In the genomic region with DNA sequence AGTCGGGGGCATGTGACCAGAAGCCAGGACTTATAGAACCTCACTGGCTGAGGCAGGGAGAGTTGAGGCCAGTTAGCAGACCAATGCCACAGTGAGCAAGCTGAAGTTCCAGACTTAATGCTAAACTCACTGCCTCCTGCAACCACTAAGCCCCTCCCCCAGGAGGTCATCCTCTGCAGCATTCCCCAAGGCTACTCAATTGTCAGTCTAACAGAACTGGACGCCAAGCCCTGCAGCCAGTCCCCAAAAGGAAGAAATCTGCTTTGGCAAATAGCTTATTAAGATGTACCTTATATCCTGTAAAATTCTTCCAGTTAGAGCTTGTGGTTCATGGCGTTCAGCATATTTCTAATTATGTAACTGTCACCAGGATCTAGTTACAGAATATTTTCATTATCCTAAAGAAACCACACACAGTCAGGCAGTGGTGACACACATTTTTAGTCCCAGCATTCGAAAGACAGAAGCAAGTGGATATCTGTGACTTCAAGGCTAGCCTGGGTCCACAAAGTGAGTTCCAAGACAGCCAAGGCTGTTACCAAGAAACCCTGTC, we compare ENCODE assay signal across 11 mouse cellular contexts. TPM values are rescaled to one million over a fixed set of nuclear protein-coding genes. Genes with fewer than 3 reads are reported as not detected.
DNase-seq lines count a peak whose midpoint lies in the region; ATAC-seq lines count a peak whose summit lies in the region.
"Had no signal": no experiment of that assay in that cellular context is flagged by ENCODE, and none has a peak within 500 bp of the region (broad histone marks: within the 10 kb centered on the region; RNA-seq: fewer than 3 reads in every experiment).

No protein-coding gene starts in this region.

- no peak overlapping the region for H3K9ac ChIP-seq in heart, embryonic 15.5 days
- H3K9ac ChIP-seq: liver, embryonic 15.5 days had no signal

- H3K27ac ChIP-seq in heart, embryonic 15.5 days = peak overlapping the region; percentile 28; the same call in 1 of the 2 replicates
- H3K27ac ChIP-seq: liver, embryonic 15.5 days had no signal

- no peak overlapping the region for H3K4me3 ChIP-seq in heart, embryonic 15.5 days
- H3K4me3 ChIP-seq: liver, embryonic 15.5 days had no signal

- peaks cover 20% of the 10 kb centered on the region for H3K4me1 ChIP-seq in heart, embryonic 15.5 days (replicated peaks)
- H3K4me1 ChIP-seq: liver, embryonic 15.5 days had no signal

- H3K9me3 ChIP-seq in heart, embryonic 15.5 days (replicated peaks) = no peaks in the 10 kb centered on the region
- H3K9me3 ChIP-seq: liver, embryonic 15.5 days had no signal

- DNase-seq in heart, adult 18-20 months = no peak
- peak; percentile 37 for DNase-seq in thymus, postnatal 4 days
- no peak for DNase-seq in thymus, adult 18-20 months
- peak; percentile 18 for DNase-seq in mesoderm, embryonic 11.5 days (ENCODE audit: low read depth, low spot score)
- no peak for DNase-seq in urinary bladder, postnatal 10 days (ENCODE audit: low spot score)
- DNase-seq in yolk sac, embryonic 10.5 days (ENCODE audit: low spot score) = no peak
- DNase-seq: kidney, adult 18-20 months had no signal

- no peaks in the 10 kb centered on the region for H3K36me3 ChIP-seq in heart, embryonic 15.5 days
- H3K36me3 ChIP-seq: liver, embryonic 15.5 days had no signal

- H3K4me2 ChIP-seq in heart, embryonic 15.5 days = no peak overlapping the region
- H3K4me2 ChIP-seq: heart, embryonic 11.5 days; liver, embryonic 15.5 days had no signal

- no peaks in the 10 kb centered on the region for H3K27me3 ChIP-seq in heart, embryonic 15.5 days
- H3K27me3 ChIP-seq: liver, embryonic 15.5 days had no signal

- WGBS in heart, embryonic 15.5 days = 64% methylated on average over 4 of the region's 4 CpGs

- no peak for ATAC-seq in heart, embryonic 15.5 days (replicated peaks; ENCODE audit: insufficient number of reproducible peaks, insufficient read depth, low FRiP score, low read depth)

RNA-seq across cellular contexts. Expression of a gene that starts 35.2 kb away (rescaled TPM):
- polyA plus RNA-seq in heart, embryonic 15.5 days (2015; fragmentation: Nextera tagmentation; extraction: Ambion mirVana) = 0.23 and 0.89 TPM in 2 replicates
- total RNA-seq in heart, adult 18-20 months (2021) = under 1 TPM; 0.42 to 0.59 TPM

RNA-seq across cellular contexts. Expression of a gene that starts 35.4 kb away (rescaled TPM):
- 0.08 TPM in 1 of 2 replicates, not detected in the other for polyA plus RNA-seq in heart, embryonic 15.5 days (2015; fragmentation: Nextera tagmentation; extraction: Ambion mirVana)
- total RNA-seq in heart, adult 18-20 months (2021) = not detected
- polyA plus RNA-seq: liver, embryonic 15.5 days; stomach, embryonic 16.5 days had no signal

Comparison
In these comparisons a context has a peak if more than half of its experiments do, and no peak if none do; other contexts are left out.
1. DNase-seq: peak in thymus, postnatal 4 days (single experiment) and mesoderm, embryonic 11.5 days (single experiment); none in heart, adult 18-20 months (0 of 2), thymus, adult 18-20 months (0 of 2), urinary bladder, postnatal 10 days (single experiment) and yolk sac, embryonic 10.5 days (single experiment).